Mouse (Mus musculus) urinary bladder, postnatal 14 days (tissue): ENCODE measurements at regions not wholly inside any gene's neighbourhood (a gene's known extent, or its start where the extent isn't known, plus 50 kb on each side); places are given as distances from the start of the nearest gene placed in this dataset.
A peak's percentile ranks its signal among the peaks of the same experiment; 100 is the strongest.

Source experiments
- DNase-seq: peaks from one replicate; pipeline ENCODE4 v3.0.0; 2021; ENCODE audit warnings: low spot score

DNA sequence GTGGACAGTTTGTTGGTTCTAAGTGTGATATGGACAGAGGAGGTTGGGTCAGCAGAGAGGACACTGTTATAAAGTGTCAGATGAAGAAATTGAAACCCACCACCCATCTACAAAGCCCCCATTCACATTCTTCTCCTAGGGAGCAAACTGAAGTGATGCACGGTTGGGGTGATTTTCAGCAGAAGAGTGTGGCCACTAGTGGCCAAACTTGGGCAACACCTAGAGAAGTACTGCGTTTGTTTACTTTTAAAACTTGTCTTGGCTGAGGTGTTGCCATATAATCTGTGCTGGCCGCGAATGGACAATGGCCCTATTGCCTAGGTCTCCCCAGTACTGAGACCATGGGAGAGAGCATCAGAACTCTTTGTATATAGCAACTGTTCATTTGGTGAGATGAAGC lies 150.8 kb upstream of the Cox10 start:
- no peak for DNase-seq

- no peak for DNase-seq
Measured at GRCm38 (mm10) chr11:64220888-64221287, 141.6 kb upstream of the Cox10 start.

- no peak for DNase-seq
Measured at GRCm38 (mm10) chr11:64217181-64217580, 137.9 kb upstream of the Cox10 start.

DNA sequence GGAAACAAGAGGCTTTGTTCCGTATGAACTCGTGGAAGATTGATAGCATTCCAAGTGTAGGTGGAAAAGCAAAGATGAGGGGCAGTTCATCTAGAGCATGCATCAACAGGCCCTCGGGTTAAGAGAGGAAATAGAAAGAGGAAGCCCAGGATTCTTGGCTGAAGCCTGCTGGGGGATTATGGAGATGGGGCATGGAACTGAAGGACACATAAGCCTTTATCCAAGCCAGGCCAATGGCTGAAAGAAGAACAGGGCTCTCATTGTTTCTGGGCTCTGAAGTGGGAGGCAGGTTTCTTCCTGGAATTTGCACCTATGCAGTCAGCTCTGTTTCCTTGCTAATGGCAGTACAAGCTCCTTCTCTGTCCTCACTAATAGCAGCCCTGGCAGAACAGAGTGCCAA lies 131.6 kb upstream of the Cox10 start:
- no peak for DNase-seq

DNA sequence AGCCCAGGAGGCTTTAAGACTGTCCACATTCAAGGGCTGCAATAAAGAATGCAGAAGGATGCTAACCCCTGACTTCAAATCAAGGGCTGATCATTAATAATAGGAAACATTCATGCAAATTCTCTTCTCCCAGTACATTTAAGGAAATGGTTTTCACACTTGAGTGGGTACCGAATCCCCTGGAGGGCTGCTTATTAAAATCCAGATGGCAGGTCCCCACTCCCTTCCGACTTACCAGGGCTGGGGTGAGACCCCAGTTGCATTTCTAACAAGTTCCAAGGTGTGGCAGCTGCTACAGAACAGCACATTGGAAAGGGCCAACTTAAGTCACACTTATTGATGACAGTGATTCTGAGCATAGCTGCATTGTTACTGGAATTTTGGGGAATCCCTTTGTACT lies 129.0 kb upstream of the Cox10 start:
- no peak for DNase-seq

GRCm38 (mm10) chr11:64207358-64207864 lies 128.1 kb upstream of the Cox10 start:
- no peak for DNase-seq

- DNase-seq: no peak
Measured at GRCm38 (mm10) chr11:64206155-64206554, 126.9 kb upstream of the Cox10 start.

DNA sequence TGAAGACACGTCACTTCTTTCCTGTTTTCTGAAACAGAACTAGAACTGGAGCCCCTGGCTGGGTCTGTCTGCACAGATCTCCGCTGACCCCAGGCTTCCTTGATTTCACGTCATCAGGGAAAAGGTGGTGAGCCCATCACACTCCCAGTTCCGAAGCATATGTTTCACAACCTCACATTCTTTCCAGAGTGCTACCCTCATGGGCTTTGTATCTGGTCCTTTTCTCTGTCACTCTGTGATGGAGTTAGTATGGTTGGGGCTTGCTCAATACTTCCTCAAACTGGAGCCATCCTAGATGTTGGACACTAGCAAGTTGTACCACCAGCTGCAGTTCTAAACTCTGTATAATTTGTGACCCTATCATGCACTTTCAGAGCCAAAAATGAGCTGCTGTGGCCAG lies 125.8 kb upstream of the Cox10 start:
- no peak for DNase-seq

DNA sequence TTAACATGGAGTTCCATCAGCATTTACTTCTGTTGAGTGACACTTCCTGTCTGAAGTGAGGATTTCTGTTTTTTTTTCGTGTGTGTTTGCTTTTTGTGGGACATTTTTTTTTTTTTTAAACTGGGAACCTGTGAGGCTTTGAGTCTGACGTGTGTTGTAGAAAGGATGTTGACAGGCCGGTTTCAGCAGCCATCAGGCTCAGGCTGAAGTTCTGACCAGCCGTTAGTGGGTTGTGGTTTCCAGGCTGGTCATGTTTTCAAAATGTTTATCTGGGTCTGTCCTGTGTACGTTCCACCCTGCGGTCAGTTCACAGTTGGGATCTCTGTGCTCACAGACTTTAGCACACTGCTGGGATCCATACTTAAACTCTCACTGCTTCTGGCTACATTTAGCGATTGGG lies 125.0 kb upstream of the Cox10 start:
- no peak for DNase-seq

DNA sequence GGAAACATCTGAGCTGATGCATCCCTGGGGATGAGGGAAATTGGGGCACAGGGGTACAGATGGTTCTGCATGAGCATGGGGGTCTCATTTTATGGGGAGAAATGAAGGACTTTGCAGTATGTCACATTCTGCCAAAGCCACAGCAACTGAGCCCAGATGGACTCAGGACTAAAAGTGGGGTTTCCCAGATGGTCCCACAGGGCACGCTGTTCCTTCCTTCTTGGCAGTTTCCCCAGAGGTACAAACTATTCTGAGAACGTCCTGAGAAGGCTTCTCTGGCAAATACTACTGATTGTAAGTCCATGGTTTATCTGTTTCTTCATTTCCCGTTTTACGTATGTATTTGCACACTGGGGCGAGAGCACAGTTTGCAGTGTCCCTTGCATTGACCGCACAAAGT lies 121.6 kb upstream of the Cox10 start:
- DNase-seq: no peak

DNA sequence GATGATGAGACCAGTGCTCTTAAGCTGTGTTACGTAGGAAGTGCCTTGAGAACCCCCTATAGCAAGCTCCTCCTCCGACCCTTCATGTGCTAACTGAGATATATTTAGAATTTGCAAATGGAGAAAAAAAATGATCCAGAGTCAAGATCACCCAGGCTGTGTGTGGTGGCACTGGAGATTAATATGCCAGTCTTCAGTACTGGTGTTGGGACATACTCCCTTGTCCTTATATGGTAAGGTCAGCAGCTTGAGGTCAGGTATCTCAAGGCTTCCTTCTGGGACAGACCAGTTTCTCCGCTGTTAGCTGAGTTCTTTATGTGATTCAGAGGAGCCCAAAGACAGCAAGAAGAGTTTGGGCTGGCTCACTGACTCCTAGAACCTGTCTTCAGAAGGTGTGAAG lies 116.0 kb upstream of the Cox10 start:
- no peak for DNase-seq

DNA sequence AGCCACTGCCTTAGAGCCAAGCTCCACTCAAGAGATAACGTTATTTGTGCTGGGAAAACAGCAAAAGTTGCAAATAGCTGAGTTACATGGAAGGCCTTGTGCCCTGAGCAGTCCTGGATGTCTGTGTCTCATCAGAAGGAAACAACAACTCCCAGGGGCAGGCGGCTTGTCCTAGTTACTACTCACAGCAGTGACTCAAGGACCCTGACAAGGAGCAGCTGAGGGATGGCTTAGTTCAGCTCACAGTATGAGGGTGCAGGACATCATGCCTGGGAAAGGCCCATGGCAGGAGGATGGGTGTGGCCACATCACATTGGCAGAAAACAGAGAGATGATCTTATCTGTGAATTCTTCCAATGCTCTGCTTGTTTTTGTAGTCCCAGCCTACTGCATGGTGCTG lies 109.4 kb upstream of the Cox10 start:
- DNase-seq: no peak

- DNase-seq: no peak
Measured at GRCm38 (mm10) chr11:64187488-64188444, 108.5 kb upstream of the Cox10 start.

GRCm38 (mm10) chr11:64187007-64187406 lies 107.7 kb upstream of the Cox10 start:
- no peak for DNase-seq

GRCm38 (mm10) chr11:64186590-64186989 lies 107.3 kb upstream of the Cox10 start:
- DNase-seq: no peak

DNA sequence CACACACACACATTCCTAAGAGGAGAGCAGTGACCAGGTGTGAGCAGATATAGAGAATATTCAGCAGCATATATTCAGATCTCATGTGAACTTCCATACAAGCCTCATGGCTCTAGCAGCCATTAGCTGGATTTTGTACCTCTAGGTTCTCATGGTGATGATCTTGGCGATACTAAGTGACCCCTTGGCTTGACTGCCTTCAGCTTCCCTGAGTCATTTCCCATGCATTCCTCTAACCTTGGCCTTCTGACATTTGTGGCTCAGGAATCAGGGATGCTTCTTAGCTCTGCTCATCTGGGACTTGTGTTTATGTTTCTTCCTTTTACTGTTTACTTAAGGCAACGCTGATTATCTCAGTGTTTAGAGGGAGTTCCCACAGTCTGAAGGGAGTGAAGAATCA lies 100.8 kb upstream of the Cox10 start:
- DNase-seq: no peak

DNA sequence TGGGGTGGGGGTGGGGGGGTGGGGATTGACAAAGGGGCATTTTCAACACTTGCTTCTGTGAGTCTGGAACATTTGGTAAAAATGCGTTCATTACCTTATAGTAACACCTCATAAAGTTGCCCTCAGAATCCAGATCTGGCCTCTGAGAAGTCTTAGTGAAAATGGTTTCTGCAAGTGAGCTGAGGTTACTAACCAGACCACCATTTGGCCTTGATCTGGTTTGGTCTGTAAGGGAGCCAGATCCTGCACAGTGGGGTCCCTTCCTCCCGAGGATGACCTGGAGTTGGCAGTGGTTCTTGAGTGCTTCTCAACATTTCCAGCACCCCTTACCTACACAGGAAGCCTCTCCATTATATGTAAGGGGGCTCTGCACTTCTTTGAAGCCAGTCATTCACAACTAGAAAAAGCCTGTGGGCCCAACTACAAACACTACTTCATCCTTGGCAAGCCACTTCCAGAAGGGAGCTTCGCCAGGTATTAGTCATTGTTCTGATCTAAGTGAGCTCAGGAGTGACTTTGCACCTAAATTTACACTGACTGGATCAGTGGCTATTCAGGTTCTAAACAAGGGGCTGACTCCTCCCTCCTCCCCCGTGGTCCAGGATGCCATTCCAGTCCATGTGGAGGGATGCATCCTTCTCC lies 94.3 kb upstream of the Cox10 start:
- no peak for DNase-seq

GRCm38 (mm10) chr11:64172926-64173325 lies 93.7 kb upstream of the Cox10 start:
- no peak for DNase-seq

DNA sequence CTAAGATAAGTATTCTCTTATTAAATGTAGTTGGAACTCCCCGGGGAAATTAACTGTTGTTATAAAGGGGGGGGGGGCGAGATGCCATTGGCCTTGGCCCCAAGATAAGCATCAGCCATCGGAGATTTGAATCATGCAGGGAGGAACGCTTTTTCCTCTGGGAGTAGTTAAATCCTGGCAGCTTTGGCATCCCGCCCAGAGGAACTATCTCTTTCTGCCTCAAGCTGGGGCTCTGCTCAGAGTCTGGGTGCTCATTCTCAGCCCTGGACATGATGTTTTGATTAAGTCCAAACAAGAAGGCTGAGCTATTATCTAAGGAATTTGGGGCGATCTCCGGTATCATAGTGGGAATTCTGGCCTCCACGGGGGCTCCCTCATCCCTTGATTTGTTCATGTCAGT lies 89.4 kb upstream of the Cox10 start:
- peak; percentile 39 for DNase-seq

- peak; percentile 6 for DNase-seq
Measured at GRCm38 (mm10) chr11:64164796-64165195, 85.5 kb upstream of the Cox10 start.

GRCm38 (mm10) chr11:64158281-64158680 lies 79.0 kb upstream of the Cox10 start:
- DNase-seq: no peak

GRCm38 (mm10) chr11:64156640-64157039 lies 77.4 kb upstream of the Cox10 start:
- DNase-seq: no peak

DNA sequence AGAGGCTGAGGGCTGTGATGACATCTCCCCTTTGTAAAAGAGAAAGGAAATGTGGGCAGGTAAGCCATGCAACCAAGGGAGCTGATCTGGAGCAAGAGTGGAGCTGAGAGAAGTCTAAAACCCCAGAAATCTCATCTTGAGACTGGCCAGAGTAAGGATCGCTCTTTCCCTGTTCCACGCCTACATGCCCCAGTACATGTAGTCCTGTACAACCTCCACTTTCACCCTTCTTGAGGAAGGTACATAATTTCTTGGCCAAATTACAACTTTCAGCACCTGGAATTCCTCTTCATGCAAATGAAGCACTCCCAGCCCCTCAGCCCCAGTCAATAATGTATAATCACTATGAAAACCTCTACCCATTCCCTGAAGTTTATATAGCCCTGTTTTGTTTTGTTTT lies 60.2 kb upstream of the Cox10 start:
- no peak for DNase-seq
